Mouse (Mus musculus): ENCODE measurements around the gene Ror1.

The Ror1 gene

GRCm38 (mm10) chr4:100118676-100119075 is 23.1 kb downstream of the Ror1 start:
- no peak for DNase-seq (ENCODE audit: low spot score)

- no peak for DNase-seq (ENCODE audit: low spot score)
Measured at GRCm38 (mm10) chr4:100119431-100119830, 23.8 kb downstream of the Ror1 start.

- DNase-seq (ENCODE audit: low spot score), result no peak
Measured at GRCm38 (mm10) chr4:100120547-100120946, 25.0 kb downstream of the Ror1 start.

- no peak for DNase-seq (ENCODE audit: low spot score)
Measured at GRCm38 (mm10) chr4:100122436-100122835, 26.8 kb downstream of the Ror1 start.

GRCm38 (mm10) chr4:100123519-100123918 is 27.9 kb downstream of the Ror1 start:
- no peak for DNase-seq (ENCODE audit: low spot score)

GRCm38 (mm10) chr4:100124056-100124455 is 28.5 kb downstream of the Ror1 start:
- no peak for DNase-seq (ENCODE audit: low spot score)

GRCm38 (mm10) chr4:100124935-100125334 is 29.3 kb downstream of the Ror1 start:
- no peak for DNase-seq (ENCODE audit: low spot score)

GRCm38 (mm10) chr4:100126531-100127310 is 31.1 kb downstream of the Ror1 start:
- DNase-seq (ENCODE audit: low spot score), result no peak

GRCm38 (mm10) chr4:100128026-100128922 is 32.7 kb downstream of the Ror1 start:
- DNase-seq (ENCODE audit: low spot score), result no peak

- no peak for DNase-seq (ENCODE audit: low spot score)
Measured at GRCm38 (mm10) chr4:100129201-100129600, 33.6 kb downstream of the Ror1 start.

- DNase-seq (ENCODE audit: low spot score), result no peak
Measured at GRCm38 (mm10) chr4:100130771-100131475, 35.3 kb downstream of the Ror1 start.

- no peak for DNase-seq (ENCODE audit: low spot score)
Measured at GRCm38 (mm10) chr4:100131488-100131887, 35.9 kb downstream of the Ror1 start.

- no peak for DNase-seq (ENCODE audit: low spot score)
Measured at GRCm38 (mm10) chr4:100132261-100132660, 36.7 kb downstream of the Ror1 start.

- no peak for DNase-seq (ENCODE audit: low spot score)
Measured at GRCm38 (mm10) chr4:100136046-100136445, 40.5 kb downstream of the Ror1 start.

- no peak for DNase-seq (ENCODE audit: low spot score)
Measured at GRCm38 (mm10) chr4:100137102-100137835, 41.7 kb downstream of the Ror1 start.

GRCm38 (mm10) chr4:100141626-100142025 is 46.0 kb downstream of the Ror1 start:
- no peak for DNase-seq (ENCODE audit: low spot score)

- no peak for DNase-seq (ENCODE audit: low spot score)
Measured at GRCm38 (mm10) chr4:100144744-100145143, 49.2 kb downstream of the Ror1 start.

GRCm38 (mm10) chr4:100150797-100151196 is 55.2 kb downstream of the Ror1 start:
- no peak for DNase-seq (ENCODE audit: low spot score)

GRCm38 (mm10) chr4:100154560-100155130 is 59.1 kb downstream of the Ror1 start:
- DNase-seq (ENCODE audit: low spot score), result no peak

GRCm38 (mm10) chr4:100155731-100156130 is 60.1 kb downstream of the Ror1 start:
- DNase-seq (ENCODE audit: low spot score), result no peak

GRCm38 (mm10) chr4:100158401-100158800 is 62.8 kb downstream of the Ror1 start:
- no peak for DNase-seq (ENCODE audit: low spot score)
